Mouse (Mus musculus): ENCODE data around the gene Hexa.

DNA sequence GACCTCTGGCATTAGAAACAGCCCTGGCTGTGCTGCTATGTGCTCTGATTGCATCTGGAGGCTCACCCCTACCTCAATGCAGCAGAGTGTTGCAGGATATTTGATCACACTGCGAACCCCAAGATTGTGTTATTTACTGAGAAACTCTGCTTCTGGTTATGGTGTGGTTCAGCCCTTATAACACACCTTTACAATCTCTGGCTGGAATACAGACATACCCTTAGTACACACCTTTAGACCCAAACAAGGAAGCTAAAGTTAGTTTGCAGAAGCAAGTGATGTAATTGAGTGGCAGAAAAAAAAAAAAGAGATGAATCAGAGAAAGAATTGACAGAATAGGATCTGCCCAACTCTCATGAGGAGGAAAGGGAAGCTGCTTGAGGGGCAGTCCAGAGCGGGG, 71.6 kb downstream of the Hexa start:
- TF ChIP-seq CTCF (IDR thresholded peaks at IDR 0.05; ENCODE audit: low read depth, low read length) (no peak), POLR2A (IDR thresholded peaks at IDR 0.05; ENCODE audit: borderline replicate concordance, low read depth, low read length) (no peak)

Data from bone marrow macrophage, adult 2 months (primary cell).